Mouse (Mus musculus): ENCODE results near the gene Syngr3. TPM values are rescaled to one million over a fixed set of nuclear protein-coding genes. Genes with fewer than 3 reads are reported as not detected.
"Not testable (repeated sequence)": the region's sequence is repeated elsewhere in the genome, so short reads cannot be mapped to it uniquely, and the experiment has no call there.

The Syngr3 gene
- polyA plus RNA-seq, 1 experiment from 2014 or later: 147 TPM

DNA sequence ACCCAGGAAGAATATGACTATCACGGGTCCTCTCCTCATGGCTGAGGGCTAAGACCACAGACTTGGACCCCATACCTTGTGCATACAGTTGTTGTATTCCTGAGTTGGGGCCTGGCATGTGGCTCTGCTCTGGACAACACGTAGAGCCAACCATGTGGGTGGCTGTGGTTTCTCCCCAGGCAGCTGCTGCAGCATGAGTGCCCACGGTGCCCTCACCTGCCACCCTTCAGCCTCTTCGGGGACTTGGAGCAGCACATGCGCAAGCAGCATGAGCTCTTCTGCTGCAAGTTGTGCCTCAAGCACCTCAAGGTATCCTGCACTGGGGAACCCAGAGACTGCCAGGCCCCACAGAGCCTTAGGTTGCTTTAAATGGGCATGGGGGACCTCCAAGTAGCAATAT, 12.9 kb downstream of the Syngr3 start:
- ATAC-seq (ENCODE audit: low FRiP score, low TSS enrichment) (no peak), DNase-seq (no peak)
- no peak overlapping the region for H3K27ac ChIP-seq (replicated peaks; ENCODE audit: low read depth, low read length)
- H3K9ac ChIP-seq (replicated peaks; ENCODE audit: low read length): no peak overlapping the region
- peaks cover 54% of the 10 kb centered on the region for H3K36me3 ChIP-seq (ENCODE audit: control insufficient read depth, insufficient read depth, low read length)
- no peaks in the 10 kb centered on the region for H3K27me3 ChIP-seq (ENCODE audit: control insufficient read depth, insufficient read depth, low read length)
- no peaks in the 10 kb centered on the region for H3K4me1 ChIP-seq (ENCODE audit: control insufficient read depth, insufficient read depth, low read length)
- 95% methylated on average over 5 of the region's 5 CpGs for WGBS
- H3K4me3 ChIP-seq (replicated peaks; ENCODE audit: low read depth, low read length): no peak overlapping the region
- H3K4me2 ChIP-seq (ENCODE audit: low read length): no peak overlapping the region
- no peaks in the 10 kb centered on the region for H3K9me3 ChIP-seq (ENCODE audit: control insufficient read depth, low read length)

DNA sequence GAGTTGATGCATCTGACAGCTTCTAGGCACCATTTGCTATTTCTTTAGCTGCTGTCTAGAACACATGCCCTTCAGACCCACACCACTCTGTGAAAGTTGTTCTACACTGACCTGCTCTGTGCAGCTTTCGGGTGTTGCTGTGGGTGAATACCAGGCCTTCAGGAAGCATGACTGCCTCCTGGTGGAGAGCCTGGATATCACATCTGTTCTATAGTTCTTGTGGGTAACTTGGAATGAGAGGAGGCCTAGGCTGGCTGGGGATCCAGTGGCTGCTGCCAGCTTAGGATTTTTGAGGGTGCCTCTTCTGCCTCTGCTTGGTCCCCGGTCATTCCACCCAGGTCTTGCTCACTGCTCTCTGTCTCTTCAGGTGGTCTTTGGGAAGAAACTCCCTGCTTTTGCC, 13.6 kb downstream of the Syngr3 start:
- peaks cover 48% of the 10 kb centered on the region for H3K36me3 ChIP-seq (ENCODE audit: control insufficient read depth, insufficient read depth, low read length)
- no peak overlapping the region for H3K9ac ChIP-seq (replicated peaks; ENCODE audit: low read length)
- no peaks in the 10 kb centered on the region for H3K9me3 ChIP-seq (ENCODE audit: control insufficient read depth, low read length)
- no peak overlapping the region for H3K4me2 ChIP-seq (ENCODE audit: low read length)
- no peaks in the 10 kb centered on the region for H3K27me3 ChIP-seq (ENCODE audit: control insufficient read depth, insufficient read depth, low read length)
- WGBS: 58% methylated on average over 2 of the region's 2 CpGs
- ATAC-seq (ENCODE audit: low FRiP score, low TSS enrichment): no peak
- peak; percentile 78 for DNase-seq
- peaks cover 4% of the 10 kb centered on the region; the same call in 1 of the 2 replicates for H3K4me1 ChIP-seq (ENCODE audit: control insufficient read depth, insufficient read depth, low read length)
- no peak overlapping the region for H3K27ac ChIP-seq (replicated peaks; ENCODE audit: low read depth, low read length)
- no peak overlapping the region for H3K4me3 ChIP-seq (replicated peaks; ENCODE audit: low read depth, low read length)

DNA sequence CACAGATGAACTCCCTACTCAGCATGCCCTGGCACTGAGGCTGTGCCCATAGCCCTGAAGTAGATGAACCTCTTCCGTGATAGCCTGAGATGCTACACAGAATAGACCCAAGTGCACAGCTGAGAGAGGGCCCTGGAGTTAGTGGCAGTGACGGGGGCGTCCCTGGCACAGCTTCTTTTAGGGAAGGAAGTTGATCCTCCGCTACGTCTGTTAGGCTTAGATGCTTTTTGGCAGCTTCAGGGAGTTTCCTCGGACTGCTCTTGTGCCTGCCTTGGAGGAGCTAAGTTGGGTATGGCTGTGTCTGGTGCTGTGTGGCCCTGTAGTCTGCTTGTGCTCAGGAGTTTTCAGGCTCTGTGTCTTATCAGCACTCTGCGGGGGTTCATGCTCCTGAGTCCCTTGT, 15.5 kb downstream of the Syngr3 start:
- Histone ChIP-seq H3K27me3 (ENCODE audit: control insufficient read depth, insufficient read depth, low read length) (no peaks in the 10 kb centered on the region), H3K36me3 (ENCODE audit: control insufficient read depth, insufficient read depth, low read length) (peaks cover 29% of the 10 kb centered on the region), H3K4me1 (ENCODE audit: control insufficient read depth, insufficient read depth, low read length) (peaks cover 14% of the 10 kb centered on the region), H3K4me2 (ENCODE audit: low read length) (no peak overlapping the region), H3K4me3 (replicated peaks; ENCODE audit: low read depth, low read length) (no peak overlapping the region), H3K9ac (replicated peaks; ENCODE audit: low read length) (no peak overlapping the region), H3K27ac (replicated peaks; ENCODE audit: low read depth, low read length) (no peak overlapping the region), H3K9me3 (ENCODE audit: control insufficient read depth, low read length) (no peaks in the 10 kb centered on the region)
- DNase-seq: no peak
- WGBS: 87% methylated on average over 7 of the region's 7 CpGs
- ATAC-seq (ENCODE audit: low FRiP score, low TSS enrichment): no peak

DNA sequence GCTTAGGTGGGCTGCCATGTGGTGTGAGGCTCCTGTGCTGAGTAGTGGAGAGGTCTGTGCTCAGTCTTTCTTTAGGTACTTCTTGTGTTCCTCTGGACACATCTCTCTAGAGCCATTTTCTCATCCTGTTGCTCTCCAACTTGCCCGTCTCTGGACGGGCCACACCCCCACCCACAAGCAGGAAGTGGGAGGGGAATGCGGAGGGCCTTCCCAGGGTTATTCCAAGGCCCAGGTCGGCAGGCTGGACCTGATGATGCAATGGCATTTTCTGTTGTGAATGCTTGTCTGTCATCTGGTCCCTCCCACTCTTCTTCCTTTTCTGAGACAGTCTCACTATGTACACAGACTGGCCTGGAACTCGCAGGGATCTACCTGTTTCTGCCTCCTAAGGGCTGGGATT, 17.6 kb downstream of the Syngr3 start:
- H3K27ac ChIP-seq (replicated peaks; ENCODE audit: low read depth, low read length): no peak overlapping the region
- DNase-seq (no peak), ATAC-seq (ENCODE audit: low FRiP score, low TSS enrichment) (no peak)
- H3K36me3 ChIP-seq (ENCODE audit: control insufficient read depth, insufficient read depth, low read length): peaks cover 7% of the 10 kb centered on the region
- H3K9ac ChIP-seq (replicated peaks; ENCODE audit: low read length): no peak overlapping the region
- WGBS: 44% methylated on average over 5 of the region's 5 CpGs
- H3K9me3 ChIP-seq (ENCODE audit: control insufficient read depth, low read length): no peaks in the 10 kb centered on the region
- H3K4me3 ChIP-seq (replicated peaks; ENCODE audit: low read depth, low read length): no peak overlapping the region
- H3K4me1 ChIP-seq (ENCODE audit: control insufficient read depth, insufficient read depth, low read length): peaks cover 19% of the 10 kb centered on the region
- no peaks in the 10 kb centered on the region for H3K27me3 ChIP-seq (ENCODE audit: control insufficient read depth, insufficient read depth, low read length)
- no peak overlapping the region for H3K4me2 ChIP-seq (ENCODE audit: low read length)

DNA sequence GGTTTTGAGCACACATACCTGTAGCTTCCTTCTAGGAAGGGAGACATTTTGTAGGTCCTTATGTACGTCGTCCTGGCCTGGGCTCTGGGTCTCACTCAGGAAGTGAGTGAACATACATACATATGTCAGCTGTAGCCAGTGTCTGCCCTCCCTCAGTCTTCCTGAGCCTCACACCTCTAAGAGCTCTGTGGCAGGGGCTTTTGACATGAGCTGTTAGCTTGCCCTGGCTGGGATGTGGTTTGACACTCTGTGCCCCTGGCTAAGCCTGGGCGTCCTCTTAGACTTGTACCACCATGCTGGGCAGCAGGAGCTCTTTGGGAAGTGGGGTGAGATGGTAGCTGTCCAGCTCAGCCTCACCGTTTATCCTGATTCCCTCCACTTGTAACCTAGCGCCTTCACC, 18.4 kb downstream of the Syngr3 start:
- Histone ChIP-seq H3K4me2 (ENCODE audit: low read length) (peak overlapping the region; percentile 90), H3K4me1 (ENCODE audit: control insufficient read depth, insufficient read depth, low read length) (peaks cover 19% of the 10 kb centered on the region), H3K9ac (replicated peaks; ENCODE audit: low read length) (no peak overlapping the region; the same call in 1 of the 2 replicates), H3K36me3 (ENCODE audit: control insufficient read depth, insufficient read depth, low read length) (no peaks in the 10 kb centered on the region), H3K27me3 (ENCODE audit: control insufficient read depth, insufficient read depth, low read length) (no peaks in the 10 kb centered on the region), H3K27ac (replicated peaks; ENCODE audit: low read depth, low read length) (no peak overlapping the region), H3K4me3 (replicated peaks; ENCODE audit: low read depth, low read length) (no peak overlapping the region), H3K9me3 (ENCODE audit: control insufficient read depth, low read length) (no peaks in the 10 kb centered on the region)
- DNase-seq (no peak), ATAC-seq (ENCODE audit: low FRiP score, low TSS enrichment) (no peak)
- WGBS: 79% methylated on average over 5 of the region's 5 CpGs

DNA sequence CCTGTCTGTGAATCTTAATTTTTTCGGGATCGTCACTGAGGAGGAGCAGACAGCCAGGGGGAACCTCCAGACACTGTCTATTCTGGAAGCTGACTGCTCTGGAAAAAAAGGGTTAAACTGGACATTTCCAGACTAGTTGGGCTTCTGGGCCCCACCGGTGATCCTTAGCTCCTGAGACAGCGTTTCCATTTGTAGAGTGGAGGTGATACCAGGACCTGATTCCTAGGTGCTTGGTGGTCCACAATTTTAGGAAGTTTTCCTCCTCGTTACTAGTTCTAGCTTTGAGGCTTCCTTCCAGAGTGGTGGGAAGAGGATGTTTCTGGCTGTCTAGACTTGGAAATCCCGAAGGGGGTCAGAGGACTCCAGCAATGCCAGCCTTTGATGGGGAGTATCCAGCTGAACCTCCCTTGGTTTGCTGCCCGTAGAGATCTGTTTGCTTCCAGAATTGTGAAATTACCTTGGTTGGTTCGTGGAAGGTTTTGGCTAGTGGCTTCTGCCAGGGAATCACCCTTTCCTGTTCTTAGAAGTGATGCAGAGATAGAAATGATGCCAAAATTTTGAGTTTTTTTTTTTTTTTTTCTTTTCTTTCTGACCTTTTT, 19.4 kb downstream of the Syngr3 start:
- no peak for ATAC-seq (ENCODE audit: low FRiP score, low TSS enrichment)
- Histone ChIP-seq H3K4me1 (ENCODE audit: control insufficient read depth, insufficient read depth, low read length) (peaks cover 19% of the 10 kb centered on the region), H3K27me3 (ENCODE audit: control insufficient read depth, insufficient read depth, low read length) (no peaks in the 10 kb centered on the region), H3K27ac (replicated peaks; ENCODE audit: low read depth, low read length) (peak overlapping the region; percentile 89), H3K4me2 (ENCODE audit: low read length) (peak overlapping the region; percentile 90), H3K9ac (replicated peaks; ENCODE audit: low read length) (peak overlapping the region; percentile 97), H3K36me3 (ENCODE audit: control insufficient read depth, insufficient read depth, low read length) (no peaks in the 10 kb centered on the region), H3K4me3 (replicated peaks; ENCODE audit: low read depth, low read length) (peak overlapping the region; percentile 99), H3K9me3 (ENCODE audit: control insufficient read depth, low read length) (no peaks in the 10 kb centered on the region)
- no peak for DNase-seq
- WGBS: 12% methylated on average over 8 of the region's 8 CpGs

DNA sequence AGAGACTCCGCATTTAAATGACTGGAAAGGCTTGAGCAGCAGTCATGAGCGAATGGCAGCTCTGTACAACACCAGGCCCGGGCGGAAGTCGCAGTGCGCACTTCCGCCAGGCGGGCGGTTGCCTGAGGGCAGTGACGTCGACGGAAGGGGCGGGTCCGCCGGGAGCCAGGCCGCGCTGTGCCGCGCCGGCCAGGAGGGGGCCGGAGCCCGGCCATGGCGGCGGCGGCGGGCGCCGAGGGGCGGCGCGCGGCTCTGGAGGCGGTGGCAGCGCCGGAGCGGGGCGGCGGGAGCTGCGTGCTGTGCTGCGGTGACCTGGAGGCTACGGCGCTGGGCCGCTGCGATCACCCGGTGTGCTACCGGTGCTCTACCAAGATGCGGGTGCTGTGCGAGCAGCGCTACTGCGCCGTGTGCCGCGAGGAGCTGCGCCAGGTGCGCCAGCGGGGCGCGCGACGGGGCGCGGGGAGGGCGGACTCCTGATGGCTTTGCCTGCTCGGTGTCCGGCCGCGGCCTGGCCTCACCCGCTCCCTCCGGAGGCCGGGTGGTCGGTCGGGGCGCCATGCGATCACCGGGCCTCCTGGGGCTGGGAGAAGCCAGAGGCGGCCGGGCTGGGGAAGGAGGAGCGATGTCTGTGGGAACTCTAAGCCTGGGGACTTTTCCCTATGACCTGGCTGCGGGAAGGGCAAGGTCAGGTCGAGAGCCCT, 20.1 kb downstream of the Syngr3 start, which contains the start of gene Zfp598:
TSS of gene Zfp598 (plus strand) at position 143 of the 701 bp plus-strand sequence.
- H3K4me1 ChIP-seq (ENCODE audit: control insufficient read depth, insufficient read depth, low read length): peaks cover 19% of the 10 kb centered on the region
- peak within 1 kb of the TSS; percentile 89 for H3K27ac ChIP-seq (replicated peaks; ENCODE audit: low read depth, low read length)
- no peaks in the 10 kb centered on the region for H3K9me3 ChIP-seq (ENCODE audit: control insufficient read depth, low read length)
- DNase-seq (peak; percentile 98), ATAC-seq (ENCODE audit: low FRiP score, low TSS enrichment) (peak; percentile 98)
- no peaks in the 10 kb centered on the region for H3K36me3 ChIP-seq (ENCODE audit: control insufficient read depth, insufficient read depth, low read length)
- H3K4me2 ChIP-seq (ENCODE audit: low read length): peak within 1 kb of the TSS; percentile 90
- no peaks in the 10 kb centered on the region for H3K27me3 ChIP-seq (ENCODE audit: control insufficient read depth, insufficient read depth, low read length)
- peak within 1 kb of the TSS; percentile 97 for H3K9ac ChIP-seq (replicated peaks; ENCODE audit: low read length)
- peak within 1 kb of the TSS; percentile 99 for H3K4me3 ChIP-seq (replicated peaks; ENCODE audit: low read depth, low read length)
- under 1% methylated on average over 77 of the region's 80 CpGs for WGBS

DNA sequence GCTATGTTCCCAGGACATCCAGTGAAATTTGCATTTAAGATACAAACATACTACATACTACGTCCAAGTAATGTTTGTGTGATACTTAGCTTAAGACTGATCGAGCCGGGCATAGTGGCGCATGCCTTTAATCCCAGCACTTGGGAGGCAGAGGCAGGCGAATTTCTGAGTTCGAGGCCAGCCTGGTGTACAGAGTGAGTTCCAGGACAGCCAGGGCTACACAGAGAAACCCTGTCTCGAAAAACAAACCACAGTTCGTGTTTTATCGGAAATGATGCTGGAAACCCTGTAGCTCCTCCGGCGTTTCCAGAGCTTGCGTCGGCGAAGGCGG, 20.6 kb downstream of the Syngr3 start:
- WGBS: 8% methylated on average over 15 of the region's 15 CpGs
- Histone ChIP-seq H3K4me2 (ENCODE audit: low read length) (peak overlapping the region; percentile 90), H3K9ac (replicated peaks; ENCODE audit: low read length) (peak overlapping the region; percentile 97; the same call in 1 of the 2 replicates), H3K4me3 (replicated peaks; ENCODE audit: low read depth, low read length) (peak overlapping the region; percentile 99), H3K27ac (replicated peaks; ENCODE audit: low read depth, low read length) (peak overlapping the region; percentile 89), H3K4me1 (ENCODE audit: control insufficient read depth, insufficient read depth, low read length) (peaks cover 19% of the 10 kb centered on the region)
- H3K36me3 ChIP-seq (ENCODE audit: control insufficient read depth, insufficient read depth, low read length); H3K27me3 ChIP-seq (ENCODE audit: control insufficient read depth, insufficient read depth, low read length); DNase-seq; ATAC-seq (ENCODE audit: low FRiP score, low TSS enrichment); H3K9me3 ChIP-seq (ENCODE audit: control insufficient read depth, low read length): not testable (repeated sequence)

DNA sequence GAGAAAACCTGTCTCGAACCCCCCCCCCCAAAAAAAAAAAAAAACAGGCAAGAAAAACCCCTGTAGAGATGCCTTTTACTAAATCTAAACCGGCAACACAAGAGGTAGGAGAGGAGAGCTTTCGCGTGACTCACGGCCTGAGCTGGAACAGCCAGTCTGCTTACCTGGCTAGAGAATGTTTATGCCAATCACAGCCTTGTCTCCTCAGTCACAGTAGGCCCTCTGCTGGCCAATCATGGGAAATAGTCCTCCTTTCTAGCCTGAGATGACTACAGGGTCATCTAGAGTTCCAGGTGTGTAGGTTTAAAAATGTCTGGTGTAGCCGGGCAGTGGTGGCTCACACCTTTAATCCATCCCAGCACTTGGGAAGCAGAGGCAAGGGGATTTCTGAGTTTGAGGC, 22.3 kb downstream of the Syngr3 start:
- no peak for ATAC-seq (ENCODE audit: low FRiP score, low TSS enrichment)
- H3K4me3 ChIP-seq (replicated peaks; ENCODE audit: low read depth, low read length): no peak overlapping the region
- H3K27me3 ChIP-seq (ENCODE audit: control insufficient read depth, insufficient read depth, low read length): no peaks in the 10 kb centered on the region
- WGBS: 32% methylated on average over 6 of the region's 6 CpGs
- peaks cover 19% of the 10 kb centered on the region for H3K4me1 ChIP-seq (ENCODE audit: control insufficient read depth, insufficient read depth, low read length)
- no peaks in the 10 kb centered on the region for H3K9me3 ChIP-seq (ENCODE audit: control insufficient read depth, low read length)
- no peaks in the 10 kb centered on the region for H3K36me3 ChIP-seq (ENCODE audit: control insufficient read depth, insufficient read depth, low read length)
- no peak overlapping the region for H3K27ac ChIP-seq (replicated peaks; ENCODE audit: low read depth, low read length)
- no peak overlapping the region for H3K9ac ChIP-seq (replicated peaks; ENCODE audit: low read length)
- DNase-seq: peak; percentile 78
- H3K4me2 ChIP-seq (ENCODE audit: low read length): no peak overlapping the region
